Mouse (Mus musculus) liver, adult 2 months (tissue): Measurements from ENCODE around the gene Ly75.

Source experiments
- CTCF ChIP-seq: fragments of 200-500 bp; IDR thresholded peaks from 2 replicates; pipeline ENCODE4 v1.5.1; 2011; ENCODE audit warnings: low read depth, low read length, control low read depth
- POLR2A ChIP-seq: fragments of 200-500 bp; IDR thresholded peaks from 2 replicates; pipeline ENCODE4 v1.6.1; 2011; ENCODE audit warnings: low read length, control low read depth; ENCODE audit not compliant: insufficient read depth; ENCODE audit errors: extremely low read depth

DNA sequence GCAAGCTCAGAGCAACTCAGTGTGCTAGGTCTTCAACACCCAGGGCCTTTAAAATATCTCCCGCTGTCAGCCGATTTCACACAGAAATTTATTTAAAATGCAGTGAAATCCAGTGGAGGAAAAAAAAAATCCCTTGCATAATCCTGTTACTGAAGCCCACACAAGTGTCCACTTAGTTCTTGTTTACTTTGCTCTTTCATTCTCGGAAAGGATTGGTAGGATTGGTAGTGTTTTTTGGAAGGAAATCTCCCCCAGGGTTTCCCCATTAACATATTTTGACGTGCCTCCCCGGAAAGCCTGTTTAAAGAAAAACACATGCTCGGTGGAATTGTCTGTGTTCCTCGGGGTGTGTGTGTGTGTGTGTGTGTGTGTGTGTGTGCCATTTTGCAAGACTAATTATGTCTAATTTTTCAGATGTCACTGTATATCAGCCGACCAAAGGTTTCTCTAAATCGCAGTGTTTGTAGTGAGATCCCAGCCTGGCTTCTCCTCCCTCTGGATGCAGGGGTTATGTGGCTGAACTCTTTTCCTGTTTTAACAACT, 99.8 kb downstream of the Ly75 start:
- TF ChIP-seq CTCF (no peak), POLR2A (no peak)
